Mouse (Mus musculus) erythroblast, embryonic 14.5 days (primary cell): ENCODE measurements around the gene Npm1.

Source experiments
- GATA1 ChIP-seq: IDR thresholded peaks from 2 replicates; pipeline ENCODE4 v1.6.1; 2012; ENCODE audit warnings: low read length, inconsistent platforms, mixed read lengths
- TAL1 ChIP-seq: IDR thresholded peaks from 3 replicates; pipeline ENCODE4 v1.6.1; 2012; ENCODE audit warnings: low read length, inconsistent platforms, mixed read lengths

DNA sequence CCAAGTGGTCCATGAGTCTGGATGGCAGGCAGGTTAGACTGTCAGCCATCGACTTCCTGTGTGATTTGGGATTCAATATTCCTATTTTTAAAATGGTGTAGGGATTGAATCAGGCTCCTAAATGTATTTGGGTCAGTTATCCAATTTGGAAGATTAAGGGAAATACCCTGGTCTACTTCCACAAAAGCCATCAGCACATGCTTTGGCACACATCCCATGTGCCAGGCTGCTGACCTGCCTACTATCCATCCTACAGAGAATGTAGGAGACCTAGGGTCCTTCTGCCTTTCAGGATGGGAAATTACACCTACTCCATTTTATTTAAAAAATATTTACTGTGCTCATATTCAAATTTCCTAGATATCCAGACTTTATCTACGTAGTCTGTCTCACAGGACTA, 44.4 kb upstream of the Npm1 start:
- TF ChIP-seq TAL1 (no peak), GATA1 (no peak)
